Mouse (Mus musculus): Measurements from ENCODE around the gene Pitpnc1.

The Pitpnc1 gene

GRCm38 (mm10) chr11:107375816-107376215, 94.7 kb downstream of the Pitpnc1 start:
- no peak for DNase-seq (ENCODE audit: low read depth, low spot score)

GRCm38 (mm10) chr11:107373569-107373968, 96.9 kb downstream of the Pitpnc1 start:
- DNase-seq (ENCODE audit: low read depth, low spot score) = no peak

GRCm38 (mm10) chr11:107373154-107373553, 97.3 kb downstream of the Pitpnc1 start:
- DNase-seq (ENCODE audit: low read depth, low spot score) = no peak

GRCm38 (mm10) chr11:107372688-107373087, 97.8 kb downstream of the Pitpnc1 start:
- DNase-seq (ENCODE audit: low read depth, low spot score) = no peak

- DNase-seq (ENCODE audit: low read depth, low spot score) = no peak
Measured at GRCm38 (mm10) chr11:107370476-107370875, 100.0 kb downstream of the Pitpnc1 start.

- DNase-seq (ENCODE audit: low read depth, low spot score) = peak; percentile 48
Measured at GRCm38 (mm10) chr11:107369661-107370060, 100.8 kb downstream of the Pitpnc1 start.

GRCm38 (mm10) chr11:107365938-107366712, 104.4 kb downstream of the Pitpnc1 start:
- DNase-seq (ENCODE audit: low read depth, low spot score) = peak; percentile 92

- peak; percentile 50 for DNase-seq (ENCODE audit: low read depth, low spot score)
Measured at GRCm38 (mm10) chr11:107358695-107359094, 111.8 kb downstream of the Pitpnc1 start.

- peak; percentile 66 for DNase-seq (ENCODE audit: low read depth, low spot score)
Measured at GRCm38 (mm10) chr11:107356224-107356623, 114.3 kb downstream of the Pitpnc1 start.

- no peak for DNase-seq (ENCODE audit: low read depth, low spot score)
Measured at GRCm38 (mm10) chr11:107355526-107355925, 115.0 kb downstream of the Pitpnc1 start.

GRCm38 (mm10) chr11:107354499-107355143, 115.9 kb downstream of the Pitpnc1 start:
- peak; percentile 54 for DNase-seq (ENCODE audit: low read depth, low spot score)

- DNase-seq (ENCODE audit: low read depth, low spot score) = peak; percentile 97
Measured at GRCm38 (mm10) chr11:107352596-107352995, 117.9 kb downstream of the Pitpnc1 start.

GRCm38 (mm10) chr11:107349756-107350155, 120.7 kb downstream of the Pitpnc1 start:
- peak; percentile 47 for DNase-seq (ENCODE audit: low read depth, low spot score)

- no peak for DNase-seq (ENCODE audit: low read depth, low spot score)
Measured at GRCm38 (mm10) chr11:107343031-107343430, 127.5 kb downstream of the Pitpnc1 start.

GRCm38 (mm10) chr11:107342432-107342831, 128.1 kb downstream of the Pitpnc1 start:
- DNase-seq (ENCODE audit: low read depth, low spot score) = no peak

GRCm38 (mm10) chr11:107341293-107341692, 129.2 kb downstream of the Pitpnc1 start:
- no peak for DNase-seq (ENCODE audit: low read depth, low spot score)

GRCm38 (mm10) chr11:107340793-107341192, 129.7 kb downstream of the Pitpnc1 start:
- DNase-seq (ENCODE audit: low read depth, low spot score) = no peak

- peak; percentile 69 for DNase-seq (ENCODE audit: low read depth, low spot score)
Measured at GRCm38 (mm10) chr11:107339224-107339805, 131.2 kb downstream of the Pitpnc1 start.

- DNase-seq (ENCODE audit: low read depth, low spot score) = no peak
Measured at GRCm38 (mm10) chr11:107337391-107338148, 132.9 kb downstream of the Pitpnc1 start.

- DNase-seq (ENCODE audit: low read depth, low spot score) = no peak
Measured at GRCm38 (mm10) chr11:107335756-107336155, 134.7 kb downstream of the Pitpnc1 start.

- no peak for DNase-seq (ENCODE audit: low read depth, low spot score)
Measured at GRCm38 (mm10) chr11:107334849-107335484, 135.5 kb downstream of the Pitpnc1 start.

All from ES-CJ7 (cell line).